Mouse (Mus musculus) megakaryocyte, embryonic 14.5 days (primary cell): ENCODE measurements around the gene Myom3.

Source experiments
- FLI1 ChIP-seq: IDR thresholded peaks from 2 replicates; pipeline ENCODE4 v1.6.1; 2012; ENCODE audit warnings: low read length, inconsistent platforms, mixed read lengths
- GATA1 ChIP-seq: IDR thresholded peaks from 3 replicates; pipeline ENCODE4 v1.6.1; 2012; ENCODE audit warnings: mixed read lengths, low read length, inconsistent platforms, borderline replicate concordance

DNA sequence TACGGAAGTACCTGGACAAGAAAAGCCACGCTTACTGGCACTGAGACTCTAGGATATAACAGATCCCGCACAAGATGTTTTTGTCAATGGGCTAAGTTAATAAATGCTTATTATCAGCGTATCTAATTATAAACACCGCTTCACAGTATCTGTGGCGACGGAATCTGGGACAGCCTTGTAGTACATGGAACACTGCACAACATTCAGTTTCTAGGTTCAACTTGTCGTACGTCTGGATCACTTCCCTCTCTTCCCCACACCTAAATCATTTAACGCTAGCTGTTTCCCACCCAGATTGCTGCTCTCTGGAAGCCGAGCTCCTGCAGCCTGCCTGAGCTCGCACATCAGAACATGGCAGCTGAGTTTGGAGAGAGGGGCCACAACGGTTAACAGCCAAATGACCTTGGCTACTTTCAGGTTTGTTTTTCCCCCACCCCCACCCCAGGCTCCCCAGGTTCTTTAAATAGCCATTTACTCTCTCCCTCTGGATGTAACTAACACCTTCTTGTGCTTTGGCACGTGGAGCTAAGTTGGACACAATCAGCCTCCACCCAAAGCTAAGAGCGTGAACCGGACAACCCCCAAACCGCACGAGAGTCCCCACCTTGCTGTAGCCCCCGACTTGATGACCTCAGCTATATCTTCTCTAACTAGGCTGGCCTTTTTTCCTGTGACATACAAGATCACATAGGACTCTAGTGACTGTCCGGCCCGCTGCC, 79.9 kb downstream of the Myom3 start:
- TF ChIP-seq GATA1 (no peak), FLI1 (no peak)
